Mouse (Mus musculus): ENCODE data around the gene Ccdc157.
"Not testable (repeated sequence)": the region's sequence is repeated elsewhere in the genome, so short reads cannot be mapped to it uniquely, and the experiment has no call there.

Ccdc157 gene

GRCm38 (mm10) chr11:4141505-4141904, 18.6 kb downstream of the Ccdc157 start:
- in situ Hi-C loops (cut with MboI; ENCODE audit: low pct_unique_long_range_greater_than_20kb in 1 of 2, low sequenced_read_pairs in 2 of 2, unreplicated experiment in 1 of 2) = no loop called here

GRCm38 (mm10) chr11:4138964-4139363, 21.1 kb downstream of the Ccdc157 start:
- in situ Hi-C loops (cut with MboI; ENCODE audit: low pct_unique_long_range_greater_than_20kb in 1 of 2, low sequenced_read_pairs in 2 of 2, unreplicated experiment in 1 of 2) = no loop called here

GRCm38 (mm10) chr11:4134986-4135935, 24.8 kb downstream of the Ccdc157 start, which contains the start of gene Rnf215:
Gene Rnf215 (plus strand): TSS chr11:4135202.
- in situ Hi-C loops (cut with MboI; ENCODE audit: low pct_unique_long_range_greater_than_20kb in 1 of 2, low sequenced_read_pairs in 2 of 2, unreplicated experiment in 1 of 2) = no loop called here

- in situ Hi-C loops (cut with MboI; ENCODE audit: low pct_unique_long_range_greater_than_20kb in 1 of 2, low sequenced_read_pairs in 2 of 2, unreplicated experiment in 1 of 2) = no loop called here
Observed at GRCm38 (mm10) chr11:4134400-4134799, 25.7 kb downstream of the Ccdc157 start.

- in situ Hi-C loops (cut with MboI; ENCODE audit: low pct_unique_long_range_greater_than_20kb in 1 of 2, low sequenced_read_pairs in 2 of 2, unreplicated experiment in 1 of 2) = no loop called here
Observed at GRCm38 (mm10) chr11:4133450-4133849, 26.6 kb downstream of the Ccdc157 start.

GRCm38 (mm10) chr11:4128461-4128860, 31.6 kb downstream of the Ccdc157 start:
- in situ Hi-C loops (cut with MboI; ENCODE audit: low pct_unique_long_range_greater_than_20kb in 1 of 2, low sequenced_read_pairs in 2 of 2, unreplicated experiment in 1 of 2) = not testable (repeated sequence)

- in situ Hi-C loops (cut with MboI; ENCODE audit: low pct_unique_long_range_greater_than_20kb in 1 of 2, low sequenced_read_pairs in 2 of 2, unreplicated experiment in 1 of 2) = no loop called here
Observed at GRCm38 (mm10) chr11:4127059-4127458, 33.0 kb downstream of the Ccdc157 start.

- in situ Hi-C loops (cut with MboI; ENCODE audit: low pct_unique_long_range_greater_than_20kb in 1 of 2, low sequenced_read_pairs in 2 of 2, unreplicated experiment in 1 of 2) = no loop called here
Observed at GRCm38 (mm10) chr11:4123922-4124321, 36.2 kb downstream of the Ccdc157 start.

GRCm38 (mm10) chr11:4122742-4123579, 37.1 kb downstream of the Ccdc157 start, which contains the start of gene Sec14l2:
Gene Sec14l2 (minus strand): TSS chr11:4123415.
- in situ Hi-C loops (cut with MboI; ENCODE audit: low pct_unique_long_range_greater_than_20kb in 1 of 2, low sequenced_read_pairs in 2 of 2, unreplicated experiment in 1 of 2) = no loop called here

- in situ Hi-C loops (cut with MboI; ENCODE audit: low pct_unique_long_range_greater_than_20kb in 1 of 2, low sequenced_read_pairs in 2 of 2, unreplicated experiment in 1 of 2) = no loop called here
Observed at GRCm38 (mm10) chr11:4122226-4122625, 37.9 kb downstream of the Ccdc157 start.

- in situ Hi-C loops (cut with MboI; ENCODE audit: low pct_unique_long_range_greater_than_20kb in 1 of 2, low sequenced_read_pairs in 2 of 2, unreplicated experiment in 1 of 2) = no loop called here
Observed at GRCm38 (mm10) chr11:4121691-4122090, 38.4 kb downstream of the Ccdc157 start.

GRCm38 (mm10) chr11:4119635-4120034, 40.5 kb downstream of the Ccdc157 start:
- in situ Hi-C loops (cut with MboI; ENCODE audit: low pct_unique_long_range_greater_than_20kb in 1 of 2, low sequenced_read_pairs in 2 of 2, unreplicated experiment in 1 of 2) = no loop called here

- in situ Hi-C loops (cut with MboI; ENCODE audit: low pct_unique_long_range_greater_than_20kb in 1 of 2, low sequenced_read_pairs in 2 of 2, unreplicated experiment in 1 of 2) = no loop called here
Observed at GRCm38 (mm10) chr11:4118081-4118921, 41.8 kb downstream of the Ccdc157 start.

- in situ Hi-C loops (cut with MboI; ENCODE audit: low pct_unique_long_range_greater_than_20kb in 1 of 2, low sequenced_read_pairs in 2 of 2, unreplicated experiment in 1 of 2) = no loop called here
Observed at GRCm38 (mm10) chr11:4117372-4118071, 42.6 kb downstream of the Ccdc157 start.

GRCm38 (mm10) chr11:4116458-4117141, 43.5 kb downstream of the Ccdc157 start:
- in situ Hi-C loops (cut with MboI; ENCODE audit: low pct_unique_long_range_greater_than_20kb in 1 of 2, low sequenced_read_pairs in 2 of 2, unreplicated experiment in 1 of 2) = no loop called here

- in situ Hi-C loops (cut with MboI; ENCODE audit: low pct_unique_long_range_greater_than_20kb in 1 of 2, low sequenced_read_pairs in 2 of 2, unreplicated experiment in 1 of 2) = no loop called here
Observed at GRCm38 (mm10) chr11:4115407-4115806, 44.7 kb downstream of the Ccdc157 start.

GRCm38 (mm10) chr11:4114541-4114940, 45.6 kb downstream of the Ccdc157 start:
- in situ Hi-C loops (cut with MboI; ENCODE audit: low pct_unique_long_range_greater_than_20kb in 1 of 2, low sequenced_read_pairs in 2 of 2, unreplicated experiment in 1 of 2) = not testable (repeated sequence)

Data from mouse embryonic stem cell (cell line).